Mouse (Mus musculus): ENCODE results near the gene Ugcg. TPM values are rescaled to one million over a fixed set of nuclear protein-coding genes. Genes with fewer than 3 reads are reported as not detected.

The Ugcg gene
- total and polyA plus RNA-seq, 3 experiments, result 30.8 to 45.4 TPM; not detected in 1

GRCm38 (mm10) chr4:59205758-59206340, 16.8 kb downstream of the Ugcg start:
- H3K36me3 ChIP-seq (ENCODE audit: control insufficient read depth in 1 of 2, insufficient read depth in 2 of 2, low read length in 2 of 2), result peaks cover 14 to 25% of the 10 kb centered on the region in 2 experiments
- no peak overlapping the region for H3K4me3 ChIP-seq (ENCODE audit: control insufficient read depth in 1 of 2, insufficient read depth in 1 of 2, low read depth in 2 of 2, low read length in 2 of 2)
- peaks cover 0 to 17% of the 10 kb centered on the region in 2 experiments; a peak in 3 of 4 replicates for H3K4me1 ChIP-seq (ENCODE audit: control insufficient read depth in 1 of 2, insufficient read depth in 2 of 2, low read length in 2 of 2)
- no peak overlapping the region for H3K9ac ChIP-seq (ENCODE audit: control insufficient read depth, low read depth, low read length, poor library complexity, severe bottlenecking)
- peaks cover 67% of the 10 kb centered on the region for H3K79me2 ChIP-seq (ENCODE audit: control insufficient read depth, insufficient read depth, low read length, poor library complexity)
- H3K9me3 ChIP-seq (replicated peaks; ENCODE audit: insufficient read depth, low read length), result no peaks in the 10 kb centered on the region
- DNase-seq (ENCODE audit: low read depth, low spot score), result no peak
- TF ChIP-seq BHLHE40 (IDR thresholded peaks at IDR 0.05; ENCODE audit: borderline replicate concordance, low read depth, low read length) (no peak), HCFC1 (IDR thresholded peaks at IDR 0.05; ENCODE audit: low read depth, low read length) (no peak), ZKSCAN1 (IDR thresholded peaks at IDR 0.05; ENCODE audit: low read depth, low read length) (no peak), E2F4 (IDR thresholded peaks at IDR 0.05; ENCODE audit: borderline replicate concordance, low read depth, low read length) (no peak), NRF1 (IDR thresholded peaks at IDR 0.05; ENCODE audit: insufficient read depth, low read depth, low read length, poor library complexity, severe bottlenecking) (no peak), POLR2A (IDR thresholded peaks at IDR 0.05; ENCODE audit: control insufficient read depth in 1 of 2, insufficient read depth in 1 of 2, low read depth in 1 of 2, low read length in 2 of 2, poor library complexity in 1 of 2) (no peak), MAFK (IDR thresholded peaks at IDR 0.05; ENCODE audit: borderline replicate concordance, low read depth, low read length) (no peak), CTCF (IDR thresholded peaks at IDR 0.05 in 2 of 3, conservative IDR thresholded peaks at IDR 0.05 in 1 of 3; ENCODE audit: control insufficient read depth in 1 of 3, insufficient read depth in 1 of 3, low read depth in 2 of 3, low read length in 3 of 3, poor library complexity in 1 of 3, severe bottlenecking in 1 of 3) (no peak), GATA1 (IDR thresholded peaks at IDR 0.05; ENCODE audit: low read depth, low read length) (no peak), JUND (IDR thresholded peaks at IDR 0.05; ENCODE audit: low read depth, low read length) (no peak), CHD2 (IDR thresholded peaks at IDR 0.05; ENCODE audit: low read length) (no peak), POLR2AphosphoS2 (IDR thresholded peaks at IDR 0.05; ENCODE audit: low read length) (no peak), MXI1 (IDR thresholded peaks at IDR 0.05; ENCODE audit: low read depth, low read length) (no peak), ZMIZ1 (IDR thresholded peaks at IDR 0.05; ENCODE audit: low read depth, low read length) (no peak), GABPA (IDR thresholded peaks at IDR 0.05; ENCODE audit: low read depth, low read length) (no peak), RAD21 (IDR thresholded peaks at IDR 0.05; ENCODE audit: low read depth, low read length) (no peak), USF2 (IDR thresholded peaks at IDR 0.05; ENCODE audit: borderline replicate concordance in 1 of 2, insufficient read depth in 1 of 2, low read depth in 1 of 2, low read length in 2 of 2) (no peak), MAX (IDR thresholded peaks at IDR 0.05; ENCODE audit: low read length) (no peak), CHD1 (IDR thresholded peaks at IDR 0.05; ENCODE audit: low read depth, low read length) (no peak)
- no peak overlapping the region for H3K27ac ChIP-seq (ENCODE audit: control insufficient read depth, low read depth, low read length)
- no peaks in the 10 kb centered on the region for H3K27me3 ChIP-seq (ENCODE audit: control insufficient read depth in 1 of 2, insufficient read depth in 2 of 2, low read length in 2 of 2)

DNA sequence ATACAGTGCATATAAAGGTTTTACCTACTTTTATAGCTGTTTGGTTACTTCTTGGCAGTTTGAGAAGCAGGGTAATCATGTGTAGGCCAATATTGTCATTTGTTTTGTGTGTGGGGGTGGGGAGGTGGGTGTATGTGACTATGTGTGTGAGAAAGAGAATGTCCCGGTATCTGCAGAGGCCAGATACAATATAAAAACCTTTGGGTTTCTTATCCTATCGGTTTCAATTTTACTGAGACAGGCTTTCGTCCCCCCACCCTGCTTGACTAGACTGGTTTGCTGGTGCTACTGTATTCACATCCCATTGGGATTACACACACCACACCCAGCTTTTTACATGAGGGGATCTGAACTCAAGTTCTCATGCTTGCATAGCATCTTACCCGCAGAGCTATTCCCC, 17.5 kb downstream of the Ugcg start:
- no peaks in the 10 kb centered on the region for H3K27me3 ChIP-seq (ENCODE audit: control insufficient read depth in 1 of 2, insufficient read depth in 2 of 2, low read length in 2 of 2)
- TF ChIP-seq ETS1 (IDR thresholded peaks at IDR 0.05; ENCODE audit: low read depth, low read length) (no peak), GATA1 (IDR thresholded peaks at IDR 0.05; ENCODE audit: low read depth, low read length) (no peak), MAFK (IDR thresholded peaks at IDR 0.05; ENCODE audit: borderline replicate concordance, low read depth, low read length) (no peak), CTCF (IDR thresholded peaks at IDR 0.05 in 2 of 3, conservative IDR thresholded peaks at IDR 0.05 in 1 of 3; ENCODE audit: control insufficient read depth in 1 of 3, insufficient read depth in 1 of 3, low read depth in 2 of 3, low read length in 3 of 3, poor library complexity in 1 of 3, severe bottlenecking in 1 of 3) (no peak), ZNF384 (IDR thresholded peaks at IDR 0.05; ENCODE audit: low read depth, low read length) (no peak), MEF2A (IDR thresholded peaks at IDR 0.05; ENCODE audit: extremely low read depth, insufficient replicate concordance, low read depth, low read length, poor library complexity, severe bottlenecking) (no peak), MYB (IDR thresholded peaks at IDR 0.05; ENCODE audit: low read depth, low read length) (no peak), USF1 (IDR thresholded peaks at IDR 0.05; ENCODE audit: low read depth, low read length) (no peak), ZMIZ1 (IDR thresholded peaks at IDR 0.05; ENCODE audit: low read depth, low read length) (no peak), POLR2A (IDR thresholded peaks at IDR 0.05; ENCODE audit: control insufficient read depth in 1 of 2, insufficient read depth in 1 of 2, low read depth in 1 of 2, low read length in 2 of 2, poor library complexity in 1 of 2) (no peak), POLR2AphosphoS5 (IDR thresholded peaks at IDR 0.05; ENCODE audit: borderline replicate concordance, low read depth, low read length) (no peak)
- H3K79me2 ChIP-seq (ENCODE audit: control insufficient read depth, insufficient read depth, low read length, poor library complexity), result peaks cover 62% of the 10 kb centered on the region
- H3K27ac ChIP-seq (ENCODE audit: control insufficient read depth, low read depth, low read length), result no peak overlapping the region
- H3K9ac ChIP-seq (ENCODE audit: control insufficient read depth, low read depth, low read length, poor library complexity, severe bottlenecking), result no peak overlapping the region
- H3K4me1 ChIP-seq (ENCODE audit: control insufficient read depth in 1 of 2, insufficient read depth in 2 of 2, low read length in 2 of 2), result peaks cover 0 to 10% of the 10 kb centered on the region in 2 experiments; a peak in 3 of 4 replicates
- peaks cover 17 to 23% of the 10 kb centered on the region in 2 experiments for H3K36me3 ChIP-seq (ENCODE audit: control insufficient read depth in 1 of 2, insufficient read depth in 2 of 2, low read length in 2 of 2)
- no peak overlapping the region for H3K4me3 ChIP-seq (ENCODE audit: control insufficient read depth in 1 of 2, insufficient read depth in 1 of 2, low read depth in 2 of 2, low read length in 2 of 2)
- no peak for DNase-seq (ENCODE audit: low read depth, low spot score)
- H3K9me3 ChIP-seq (replicated peaks; ENCODE audit: insufficient read depth, low read length), result no peaks in the 10 kb centered on the region
